Mouse (Mus musculus) kidney, adult 2 months (tissue): ENCODE results near the gene Cplx2. TPM values are rescaled to one million over a fixed set of nuclear protein-coding genes. Genes with fewer than 3 reads are reported as not detected.
A peak's percentile ranks its signal among the peaks of the same experiment; 100 is the strongest.

Source experiments
- DNase-seq: peaks from one replicate; pipeline ENCODE4 v3.0.0; 2021
- H3K27ac ChIP-seq: fragments of 200-500 bp; 2 replicates; pipeline ENCODE4 v1.5.1; 2012; ENCODE audit warnings: low read depth, low read length, control low read depth, inconsistent platforms; ENCODE audit not compliant: insufficient read depth
- H3K27me3 ChIP-seq: fragments of 200-500 bp; replicated peaks from 2 replicates; pipeline ENCODE4 v1.6.1; 2012; ENCODE audit warnings: mild to moderate bottlenecking, moderate library complexity, low read length, inconsistent platforms; ENCODE audit not compliant: control insufficient read depth, insufficient read depth
- H3K36me3 ChIP-seq: fragments of 200-500 bp; 2 replicates; pipeline ENCODE4 v1.6.1; 2012; ENCODE audit warnings: mild to moderate bottlenecking, moderate library complexity, low read length, inconsistent platforms; ENCODE audit not compliant: control insufficient read depth, insufficient read depth
- H3K4me1 ChIP-seq: fragments of 200-500 bp; 2 replicates; pipeline ENCODE4 v1.6.1; 2011; ENCODE audit warnings: low read length; ENCODE audit not compliant: control insufficient read depth, insufficient read depth
- H3K4me3 ChIP-seq: fragments of 200-500 bp; 2 replicates; pipeline ENCODE4 v1.5.1; 2011; ENCODE audit warnings: mild to moderate bottlenecking, low read depth, low read length, control low read depth; ENCODE audit not compliant: insufficient read depth
- CTCF ChIP-seq: fragments of 200-500 bp; conservative IDR thresholded peaks from 2 replicates; pipeline ENCODE4 v1.5.1; 2011; ENCODE audit warnings: low read depth, mild to moderate bottlenecking, control low read depth, low read length, moderate library complexity, mixed read lengths; ENCODE audit not compliant: insufficient read depth, insufficient read length
- POLR2A ChIP-seq: fragments of 200-500 bp; IDR thresholded peaks from one replicate; pipeline ENCODE4 v1.6.1; 2011; ENCODE audit warnings: low read depth, low read length, control low read depth
- WGBS: fragments of 180-500 bp; shearing (Covaris S2); methylation state at CpG from one replicate; pipeline ENCODE4 v1.1.7; 2018; 5-methylcytosine and 5-hydroxymethylcytosine counted together
- polyA plus RNA-seq: library from polyadenylated mRNA; depleted of rRNA; stranded (reverse); fragments of >200 nt; gene quantifications from 2 replicates; pipeline ENCODE4 v1.2.3, GENCODE M21; 2012

Gene Cplx2
- polyA plus RNA-seq, 1 experiment = 15.5 TPM

GRCm38 (mm10) chr13:54404205-54404604 lies 33.1 kb downstream of the Cplx2 start:
- Histone ChIP-seq H3K4me1 (no peaks in the 10 kb centered on the region), H3K27ac (peak overlapping the region; percentile 93), H3K27me3 (no peaks in the 10 kb centered on the region), H3K36me3 (no peaks in the 10 kb centered on the region), H3K4me3 (no peak overlapping the region)
- 54% methylated on average over 3 of the region's 3 CpGs for WGBS
- DNase-seq = no peak
- TF ChIP-seq POLR2A = no peak
- no peak for TF ChIP-seq CTCF

- WGBS = 77% methylated on average over 2 of the region's 2 CpGs
Measured at GRCm38 (mm10) chr13:54405805-54406204, 34.7 kb downstream of the Cplx2 start.

GRCm38 (mm10) chr13:54411656-54412055 lies 40.5 kb downstream of the Cplx2 start:
- H3K27me3 ChIP-seq = no peaks in the 10 kb centered on the region
- TF ChIP-seq CTCF (no peak), POLR2A (no peak)
- H3K4me1 ChIP-seq = no peaks in the 10 kb centered on the region
- H3K4me3 ChIP-seq = no peak overlapping the region
- no peaks in the 10 kb centered on the region for H3K36me3 ChIP-seq
- no peak for DNase-seq
- no peak overlapping the region for H3K27ac ChIP-seq
- WGBS = 93% methylated on average over 3 of the region's 3 CpGs

More at GRCm38 (mm10) chr13:54405805-54406204, 34.7 kb downstream of the Cplx2 start:
- TF ChIP-seq CTCF (no peak), POLR2A (no peak)
- Histone ChIP-seq H3K36me3 (no peaks in the 10 kb centered on the region), H3K4me3 (no peak overlapping the region), H3K27ac (no peak overlapping the region), H3K27me3 (no peaks in the 10 kb centered on the region), H3K4me1 (no peaks in the 10 kb centered on the region)
- no peak for DNase-seq

- DNase-seq = no peak
- no peak overlapping the region for H3K4me3 ChIP-seq
- H3K27ac ChIP-seq = no peak overlapping the region
- no peaks in the 10 kb centered on the region for H3K27me3 ChIP-seq
- no peaks in the 10 kb centered on the region for H3K4me1 ChIP-seq
- TF ChIP-seq CTCF (no peak), POLR2A (no peak)
- H3K36me3 ChIP-seq = no peaks in the 10 kb centered on the region
- WGBS = 35% methylated on average over 7 of the region's 7 CpGs
Measured at GRCm38 (mm10) chr13:54412236-54412635, 41.1 kb downstream of the Cplx2 start.

GRCm38 (mm10) chr13:54412721-54413120 lies 41.6 kb downstream of the Cplx2 start:
- Histone ChIP-seq H3K27me3 (no peaks in the 10 kb centered on the region), H3K36me3 (no peaks in the 10 kb centered on the region), H3K4me1 (no peaks in the 10 kb centered on the region), H3K27ac (no peak overlapping the region), H3K4me3 (no peak overlapping the region)
- 77% methylated on average over 4 of the region's 4 CpGs for WGBS
- DNase-seq = no peak
- TF ChIP-seq CTCF (no peak), POLR2A (no peak)

GRCm38 (mm10) chr13:54415059-54415458 lies 43.9 kb downstream of the Cplx2 start:
- Histone ChIP-seq H3K27me3 (no peaks in the 10 kb centered on the region), H3K36me3 (no peaks in the 10 kb centered on the region), H3K27ac (no peak overlapping the region), H3K4me1 (no peaks in the 10 kb centered on the region), H3K4me3 (no peak overlapping the region)
- DNase-seq = no peak
- TF ChIP-seq CTCF (no peak), POLR2A (no peak)
- WGBS = 90% methylated on average over 4 of the region's 4 CpGs

GRCm38 (mm10) chr13:54418781-54419327 lies 47.7 kb downstream of the Cplx2 start:
- H3K27ac ChIP-seq = peak overlapping the region; percentile 43; the same call in 1 of the 2 replicates
- no peak overlapping the region for H3K4me3 ChIP-seq
- no peaks in the 10 kb centered on the region for H3K4me1 ChIP-seq
- WGBS = 50% methylated on average over 10 of the region's 10 CpGs
- no peaks in the 10 kb centered on the region for H3K36me3 ChIP-seq
- DNase-seq = peak; percentile 65
- TF ChIP-seq CTCF (no peak), POLR2A (no peak)
- no peaks in the 10 kb centered on the region for H3K27me3 ChIP-seq
